ENCODE assay signal across 8 mouse cellular contexts in genomic region chr16:19982537-19983257, GRCm38 (mm10). TPM values are rescaled to one million over a fixed set of nuclear protein-coding genes. Genes with fewer than 3 reads are reported as not detected.
DNase-seq lines count a peak whose midpoint lies in the region; ATAC-seq and TF ChIP-seq lines count a peak whose summit lies in the region.

Gene Klhl6, minus strand, starts transcription at chr16:19983037.

- H3K4me1 ChIP-seq in brown adipose tissue, adult 24 weeks (ENCODE audit: control insufficient read depth, insufficient read depth, insufficient read length, low read length) = peaks cover 2% of the 10 kb centered on the region; the same call in 1 of the 2 replicates
- H3K4me1 ChIP-seq in limb, embryonic 14.5 days (ENCODE audit: control insufficient read depth, insufficient read depth, low read length) = no peaks in the 10 kb centered on the region

- no peaks in the 10 kb centered on the region for H3K36me3 ChIP-seq in limb, embryonic 14.5 days (ENCODE audit: control insufficient read depth, insufficient read depth, low read length)

- H3K9ac ChIP-seq in limb, embryonic 14.5 days (ENCODE audit: low read depth, low read length, severe bottlenecking) = no peak within 1 kb of the TSS

- no peak within 1 kb of the TSS for H3K4me2 ChIP-seq in limb, embryonic 14.5 days (replicated peaks; ENCODE audit: low read depth, low read length, severe bottlenecking)

- H3K9me3 ChIP-seq in limb, embryonic 14.5 days (ENCODE audit: control insufficient read depth, low read length) = no peaks in the 10 kb centered on the region

- no peak for TF ChIP-seq POLR2A in limb, embryonic 14.5 days (IDR thresholded peaks at IDR 0.05; ENCODE audit: borderline replicate concordance, extremely low read depth, insufficient read depth, insufficient read length)

- peak within 1 kb of the TSS; percentile 75 for H3K27ac ChIP-seq in brown adipose tissue, adult 24 weeks (replicated peaks; ENCODE audit: low read depth, low read length)
- H3K27ac ChIP-seq in limb, embryonic 14.5 days (replicated peaks; ENCODE audit: low read depth, low read length) = peak within 1 kb of the TSS; percentile 43; the same call in 1 of the 2 replicates

- no peaks in the 10 kb centered on the region for H3K27me3 ChIP-seq in limb, embryonic 14.5 days (ENCODE audit: control insufficient read depth, insufficient read depth, low read length)

- no peak for ATAC-seq in limb, embryonic 14.5 days (ENCODE audit: low FRiP score, low read depth)

- 57% methylated on average over 14 of the region's 14 CpGs for WGBS in limb, embryonic 14.5 days

- peak; percentile 17 for DNase-seq in gastrocnemius, adult 18-20 months (ENCODE audit: low spot score)
- no peak for DNase-seq in gastrocnemius, postnatal 36 days
- peak; percentile 81 to 83 for DNase-seq in heart, postnatal 10 days
- peak; percentile 44 for DNase-seq in limb, embryonic 14.5 days (ENCODE audit: low spot score)
- peak; percentile 79 for DNase-seq in naive thymus-derived CD4-positive, alpha-beta T cell, adult 2 months (ENCODE audit: low read depth)
- no peak for DNase-seq in urinary bladder, postnatal 36 days (ENCODE audit: low spot score in 2 of 2)
- DNase-seq in retina, embryonic 14.5 days (ENCODE audit: low spot score) = no peak

- intact Hi-C loops in gastrocnemius, postnatal 36 days (cut with DNase I) = no loop called here
- intact Hi-C loops in heart, postnatal 10 days (cut with DNase I) = loop anchor here (2.0 to 5.0 kb wide), 2 partner anchors 22 to 115 kb away; partner anchors contain the start of gene Klhl24

- H3K4me3 ChIP-seq in brown adipose tissue, adult 24 weeks (ENCODE audit: insufficient read depth, low read depth, low read length) = peak within 1 kb of the TSS; percentile 63
- 0 out of 2 replicates have a peak within 1 kb of the TSS, but pooled peaks have one; percentile 7 for H3K4me3 ChIP-seq in limb, embryonic 14.5 days (replicated peaks; ENCODE audit: low read length)

RNA-seq across cellular contexts. Expression of gene Klhl6, which starts in this region (rescaled TPM):
- under 1 TPM; 0.18 to 0.71 TPM for total RNA-seq in gastrocnemius, adult 18-20 months (2021)
- total RNA-seq in gastrocnemius, postnatal 36 days (2021) = 1 to 10 TPM; 1.1 to 1.3 TPM
- 1.9 and 3.7 TPM in 2 replicates for polyA plus RNA-seq in brown adipose tissue, adult 24 weeks (2012; ENCODE audit: insufficient read depth, insufficient read length, missing spikeins)
- 10 to 100 TPM in 1 of 2 experiments, 1 to 10 TPM in 1; 8.8 to 12.0 TPM for total RNA-seq in heart, postnatal 10 days (2021)
- 4.2 and 4.4 TPM in 2 replicates for polyA plus RNA-seq in limb, embryonic 14.5 days (2012; rRNA removed)
- polyA plus RNA-seq in limb, embryonic 14.5 days (2014; fragmentation: Nextera tagmentation; extraction: Ambion mirVana) = 6.6 and 7.5 TPM in 2 replicates

Comparison
In these comparisons a context has a peak if more than half of its experiments do, and no peak if none do; other contexts are left out.
1. RNA of gene Klhl6 (total RNA-seq): 8.8 to 12.0 TPM in heart, postnatal 10 days; 1.1 to 1.3 TPM in gastrocnemius, postnatal 36 days and 0.18 to 0.71 TPM in gastrocnemius, adult 18-20 months; every median in the first group is over 4 times any median in the second.
2. Peak in DNase-seq in gastrocnemius, adult 18-20 months; RNA of the gene not detected or under 1 TPM.
3. DNase-seq: peak in heart, postnatal 10 days (2 of 2), limb, embryonic 14.5 days (single experiment) and naive thymus-derived CD4-positive, alpha-beta T cell, adult 2 months (single experiment); none in gastrocnemius, postnatal 36 days (0 of 2), urinary bladder, postnatal 36 days (0 of 2) and retina, embryonic 14.5 days (single experiment).